Comparison of ENCODE assay signal across 7 mouse cellular contexts in the genomic region with DNA sequence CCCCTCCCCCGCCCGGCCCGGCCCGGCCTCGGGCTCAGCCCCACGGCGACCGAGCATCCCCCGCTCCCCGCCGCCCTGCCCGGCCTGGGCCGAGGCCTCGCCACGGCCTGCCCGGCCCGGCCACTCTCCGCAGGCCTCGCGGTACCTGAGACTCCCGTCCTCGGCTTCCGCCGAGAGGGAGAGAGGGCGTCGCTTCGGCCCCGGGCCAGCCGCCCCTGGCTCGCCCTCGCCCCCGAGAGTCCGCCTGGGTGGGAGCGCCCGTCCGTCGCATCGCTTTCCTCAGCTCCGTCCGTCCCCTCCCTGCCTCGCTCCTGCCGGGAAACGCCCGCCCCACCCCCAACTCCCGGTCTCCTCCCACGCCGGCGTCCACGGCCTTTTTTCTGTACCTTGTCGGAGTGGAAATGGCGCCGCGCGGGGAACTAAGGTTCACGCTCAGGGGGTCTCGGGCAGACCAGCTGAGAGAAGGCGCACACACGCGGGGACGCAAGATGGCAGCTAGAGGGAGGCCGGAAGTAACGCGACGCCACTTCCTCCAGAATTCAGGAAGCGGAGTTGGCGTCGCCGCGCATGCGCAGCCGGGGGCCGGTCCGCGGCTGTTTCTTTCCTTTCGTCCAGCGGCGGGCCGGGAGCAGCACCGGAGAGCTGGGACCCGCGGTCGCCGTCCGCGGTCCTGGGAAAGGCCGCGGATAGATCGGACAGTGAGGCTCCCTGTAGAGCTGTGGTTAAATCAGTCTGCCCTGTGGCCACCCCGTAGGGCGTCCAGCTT. TPM values are rescaled to one million over a fixed set of nuclear protein-coding genes. Genes with fewer than 3 reads are reported as not detected.
DNase-seq lines count a peak whose midpoint lies in the region; ATAC-seq and TF ChIP-seq lines count a peak whose summit lies in the region.

Gene Btf3, minus strand, starts transcription at position 527 of the 766 bp plus-strand sequence.

- under 1% methylated on average over 89 of the region's 90 CpGs for WGBS in embryonic facial prominence, embryonic 10.5 days
- under 1% methylated on average over 81 of the region's 90 CpGs for WGBS in intestine, postnatal 0 days
- WGBS in midbrain, embryonic 12.5 days = under 1% methylated on average over 84 of the region's 90 CpGs
- WGBS in small intestine, adult 2 months = under 1% methylated on average over 89 of the region's 90 CpGs

- DNase-seq in adrenal gland, postnatal 10 days = peak; percentile 96
- peak; percentile 98 for DNase-seq in embryonic facial prominence, embryonic 10.5 days (ENCODE audit: low spot score)
- peak; percentile 28 for DNase-seq in gonadal fat pad, adult 2 months (ENCODE audit: low read depth)
- DNase-seq in left cerebral cortex, postnatal 4 days = peak; percentile 95

- peak within 1 kb of the TSS; percentile 98 for H3K27ac ChIP-seq in embryonic facial prominence, embryonic 10.5 days (replicated peaks)
- H3K27ac ChIP-seq in intestine, postnatal 0 days (ENCODE audit: low read depth, low read length) = peak within 1 kb of the TSS; percentile 94
- H3K27ac ChIP-seq in midbrain, embryonic 12.5 days (replicated peaks) = peak within 1 kb of the TSS; percentile 84
- peak within 1 kb of the TSS; percentile 57 for H3K27ac ChIP-seq in small intestine, adult 2 months (ENCODE audit: insufficient read depth, low read depth, low read length)

- intact Hi-C loops in left cerebral cortex, postnatal 4 days (cut with DNase I) = no loop called here

- peaks cover 16% of the 10 kb centered on the region for H3K4me1 ChIP-seq in embryonic facial prominence, embryonic 10.5 days
- peaks cover 6% of the 10 kb centered on the region; the same call in 1 of the 2 replicates for H3K4me1 ChIP-seq in intestine, postnatal 0 days (replicated peaks; ENCODE audit: control insufficient read depth, insufficient read depth, low read length)
- peaks cover 15% of the 10 kb centered on the region for H3K4me1 ChIP-seq in midbrain, embryonic 12.5 days
- peaks cover 3% of the 10 kb centered on the region; the same call in 1 of the 2 replicates for H3K4me1 ChIP-seq in small intestine, adult 2 months (ENCODE audit: control insufficient read depth, insufficient read depth, insufficient read length, low read length)

- peak within 1 kb of the TSS; percentile 97 for H3K9ac ChIP-seq in intestine, postnatal 0 days (ENCODE audit: low read depth, low read length)
- peak within 1 kb of the TSS; percentile 98 for H3K9ac ChIP-seq in midbrain, embryonic 12.5 days (replicated peaks)

- H3K36me3 ChIP-seq in embryonic facial prominence, embryonic 10.5 days (replicated peaks) = peaks cover 42% of the 10 kb centered on the region
- peaks cover 18% of the 10 kb centered on the region for H3K36me3 ChIP-seq in intestine, postnatal 0 days (ENCODE audit: control insufficient read depth, insufficient read depth)
- H3K36me3 ChIP-seq in midbrain, embryonic 12.5 days = peaks cover 21% of the 10 kb centered on the region
- H3K36me3 ChIP-seq in small intestine, adult 2 months (ENCODE audit: control insufficient read depth, insufficient read depth, low read length) = peaks cover 19% of the 10 kb centered on the region

- peak; percentile 89 for ATAC-seq in intestine, postnatal 0 days
- peak; percentile 94 for ATAC-seq in midbrain, embryonic 12.5 days (ENCODE audit: low FRiP score, low read depth)

- no peaks in the 10 kb centered on the region for H3K27me3 ChIP-seq in embryonic facial prominence, embryonic 10.5 days (replicated peaks; ENCODE audit: low read depth, poor library complexity, severe bottlenecking)
- no peaks in the 10 kb centered on the region for H3K27me3 ChIP-seq in intestine, postnatal 0 days (replicated peaks; ENCODE audit: control insufficient read depth, insufficient read depth, low read length)
- no peaks in the 10 kb centered on the region for H3K27me3 ChIP-seq in midbrain, embryonic 12.5 days
- no peaks in the 10 kb centered on the region for H3K27me3 ChIP-seq in small intestine, adult 2 months (ENCODE audit: control insufficient read depth, insufficient read depth, low read length)

- peak; percentile 53 for TF ChIP-seq CTCF in intestine, postnatal 0 days (IDR thresholded peaks at IDR 0.05; ENCODE audit: low read depth)
- 0 out of 2 replicates have a peak, but pooled peaks have one; percentile 3 for TF ChIP-seq CTCF in small intestine, adult 2 months (IDR thresholded peaks at IDR 0.05; ENCODE audit: extremely low read depth, insufficient read length, insufficient replicate concordance, low read depth, low read length)

- peak; percentile 88; the same call in 1 of the 2 replicates for TF ChIP-seq POLR2A in small intestine, adult 2 months (IDR thresholded peaks at IDR 0.05; ENCODE audit: low read depth, low read length)

- H3K9me3 ChIP-seq in embryonic facial prominence, embryonic 10.5 days = no peaks in the 10 kb centered on the region
- no peaks in the 10 kb centered on the region for H3K9me3 ChIP-seq in intestine, postnatal 0 days (ENCODE audit: control insufficient read depth)
- H3K9me3 ChIP-seq in midbrain, embryonic 12.5 days = no peaks in the 10 kb centered on the region

- H3K4me2 ChIP-seq in intestine, postnatal 0 days (replicated peaks; ENCODE audit: low read depth) = peak within 1 kb of the TSS; percentile 73
- peak within 1 kb of the TSS; percentile 72 for H3K4me2 ChIP-seq in midbrain, embryonic 12.5 days (replicated peaks)

- peak within 1 kb of the TSS; percentile 100 for H3K4me3 ChIP-seq in embryonic facial prominence, embryonic 10.5 days
- peak within 1 kb of the TSS; percentile 87 for H3K4me3 ChIP-seq in intestine, postnatal 0 days (ENCODE audit: low read depth, low read length)
- H3K4me3 ChIP-seq in midbrain, embryonic 12.5 days = peak within 1 kb of the TSS; percentile 85
- H3K4me3 ChIP-seq in small intestine, adult 2 months (ENCODE audit: low read depth, low read length) = peak within 1 kb of the TSS; percentile 74

RNA-seq across cellular contexts. Expression of gene Btf3, which starts in this region (rescaled TPM):
- total RNA-seq in adrenal gland, postnatal 10 days (2021) = 100 to 1,000 TPM; 361 to 381 TPM
- polyA plus RNA-seq in embryonic facial prominence, embryonic 10.5 days (2016; fragmentation: Nextera tagmentation; extraction: Ambion mirVana) = 764 and 773 TPM in 2 replicates
- 149 and 207 TPM in 2 replicates for polyA plus RNA-seq in gonadal fat pad, adult 2 months (2012; rRNA removed)
- 471 and 494 TPM in 2 replicates for polyA plus RNA-seq in intestine, postnatal 0 days (2015; fragmentation: Nextera tagmentation; extraction: Ambion mirVana)
- 100 to 1,000 TPM; 307 to 340 TPM for total RNA-seq in left cerebral cortex, postnatal 4 days (2021)
- 628 and 633 TPM in 2 replicates for polyA plus RNA-seq in midbrain, embryonic 12.5 days (2016; fragmentation: Nextera tagmentation; extraction: Ambion mirVana)
- 37.8 and 80.5 TPM in 2 replicates for polyA plus RNA-seq in small intestine, adult 2 months (2012; rRNA removed)

Comparison
In these comparisons a context has a peak if more than half of its experiments do, and no peak if none do; other contexts are left out.
1. Peak in every context shown above with its lines: DNase-seq, ATAC-seq, H3K4me3 ChIP-seq and H3K27ac ChIP-seq.
2. DNase-seq: peak in every context shown above with its lines; median percentile 98 in embryonic facial prominence, embryonic 10.5 days; 96 in adrenal gland, postnatal 10 days; 95 in left cerebral cortex, postnatal 4 days; 28 in gonadal fat pad, adult 2 months.